ENCODE assay signal across 8 mouse cellular contexts in genomic region chr17:78881878-78882304, GRCm38 (mm10). TPM values are rescaled to one million over a fixed set of nuclear protein-coding genes. Genes with fewer than 3 reads are reported as not detected.
A peak's percentile ranks its signal among the peaks of the same experiment; 100 is the strongest.
DNase-seq lines count a peak whose midpoint lies in the region; ATAC-seq and TF ChIP-seq lines count a peak whose summit lies in the region.

No protein-coding gene starts in this region.

- 0 out of 2 replicates have a peak overlapping the region, but pooled peaks have one; percentile 0 for H3K27ac ChIP-seq in forebrain, embryonic 12.5 days
- H3K27ac ChIP-seq in kidney, postnatal 0 days: peak overlapping the region; percentile 89

- peaks cover 30% of the 10 kb centered on the region for H3K4me1 ChIP-seq in E14TG2a.4 (replicated peaks; ENCODE audit: low read depth, low read length)
- peaks cover 16% of the 10 kb centered on the region for H3K4me1 ChIP-seq in forebrain, embryonic 12.5 days
- peaks cover 7% of the 10 kb centered on the region; the same call in 1 of the 2 replicates for H3K4me1 ChIP-seq in kidney, postnatal 0 days (replicated peaks; ENCODE audit: insufficient read depth, low read length)

- peak; percentile 22 for DNase-seq in adrenal gland, postnatal 10 days
- DNase-seq in adrenal gland, adult 8-10 months: no peak
- peak; percentile 37 for DNase-seq in kidney, postnatal 0 days (ENCODE audit: low spot score)
- DNase-seq in lung, postnatal 36 days: peak; percentile 41
- DNase-seq in thymus, postnatal 0 days (ENCODE audit: low spot score): peak; percentile 28
- DNase-seq in urinary bladder, postnatal 25 days (ENCODE audit: low spot score): no peak

- peak overlapping the region; percentile 88 for H3K4me3 ChIP-seq in E14TG2a.4 (replicated peaks; ENCODE audit: low read length)
- peak overlapping the region; percentile 45 for H3K4me3 ChIP-seq in forebrain, embryonic 12.5 days (replicated peaks)
- peak overlapping the region; percentile 59 for H3K4me3 ChIP-seq in kidney, postnatal 0 days (replicated peaks; ENCODE audit: low read depth, low read length)

- WGBS in forebrain, embryonic 12.5 days: 12% methylated on average over 6 of the region's 7 CpGs
- WGBS in kidney, postnatal 0 days: 13% methylated on average over 6 of the region's 7 CpGs

- TF ChIP-seq CTCF in E14TG2a.4 (conservative IDR thresholded peaks at IDR 0.05; ENCODE audit: low read length): no peak
- TF ChIP-seq CTCF in kidney, postnatal 0 days (IDR thresholded peaks at IDR 0.05; ENCODE audit: low read depth): no peak

- H3K36me3 ChIP-seq in E14TG2a.4 (ENCODE audit: insufficient read depth, low read length): peaks cover 11% of the 10 kb centered on the region
- peaks cover 3% of the 10 kb centered on the region; the same call in 1 of the 2 replicates for H3K36me3 ChIP-seq in forebrain, embryonic 12.5 days (replicated peaks)
- 0 out of 2 replicates have a peak, but pooled peaks cover 3% of the 10 kb centered on the region for H3K36me3 ChIP-seq in kidney, postnatal 0 days (ENCODE audit: insufficient read depth, low read length)

- 0 out of 2 replicates have a peak, but pooled peaks cover 3% of the 10 kb centered on the region for H3K9me3 ChIP-seq in E14TG2a.4 (ENCODE audit: low read length)
- H3K9me3 ChIP-seq in forebrain, embryonic 12.5 days: no peaks in the 10 kb centered on the region
- no peaks in the 10 kb centered on the region for H3K9me3 ChIP-seq in kidney, postnatal 0 days (replicated peaks; ENCODE audit: low read length)

- no peaks in the 10 kb centered on the region for H3K27me3 ChIP-seq in E14TG2a.4 (ENCODE audit: insufficient read depth, low read length)
- H3K27me3 ChIP-seq in forebrain, embryonic 12.5 days: no peaks in the 10 kb centered on the region
- H3K27me3 ChIP-seq in kidney, postnatal 0 days (ENCODE audit: insufficient read depth, low read length): no peaks in the 10 kb centered on the region

- H3K9ac ChIP-seq in forebrain, embryonic 12.5 days: peak overlapping the region; percentile 47
- H3K9ac ChIP-seq in kidney, postnatal 0 days (ENCODE audit: low read depth, low read length): peak overlapping the region; percentile 66

- peak; percentile 73 for ATAC-seq in forebrain, embryonic 12.5 days (ENCODE audit: low FRiP score)
- peak; percentile 45 for ATAC-seq in kidney, postnatal 0 days (replicated peaks; ENCODE audit: low FRiP score, low read depth)

- peak overlapping the region; percentile 64 for H3K4me2 ChIP-seq in forebrain, embryonic 12.5 days
- H3K4me2 ChIP-seq in kidney, postnatal 0 days (ENCODE audit: low read length): peak overlapping the region; percentile 62

RNA-seq across cellular contexts. Expression of gene Eif2ak2, which starts 0.5 kb away (rescaled TPM):
- total RNA-seq in adrenal gland, postnatal 10 days (2021): 10 to 100 TPM; 16.5 to 27.6 TPM
- total RNA-seq in adrenal gland, adult 8-10 months (2022): 10 to 100 TPM; 30.4 to 39.7 (median 35.0) TPM
- polyA plus RNA-seq in forebrain, embryonic 12.5 days (2016; fragmentation: Nextera tagmentation; extraction: Ambion mirVana): 6.5 and 7.4 TPM in 2 replicates
- 12.9 and 15.3 TPM in 2 replicates for polyA plus RNA-seq in kidney, postnatal 0 days (2015; fragmentation: Nextera tagmentation; extraction: Ambion mirVana)
- 10.4 and 15.4 TPM in 2 replicates for polyA plus RNA-seq in thymus, postnatal 0 days (2015; fragmentation: Nextera tagmentation; extraction: Ambion mirVana)

RNA-seq across cellular contexts. Expression of gene Sult6b1, which starts 24.9 kb away (rescaled TPM):
- total RNA-seq in adrenal gland, postnatal 10 days (2021): under 1 TPM in 1 of 2 experiments, not detected in 1; 0.27 TPM
- total RNA-seq in adrenal gland, adult 8-10 months (2022): under 1 TPM in 1 of 4 experiments, not detected in 3; 0.40 TPM
- polyA plus RNA-seq in forebrain, embryonic 12.5 days (2016; fragmentation: Nextera tagmentation; extraction: Ambion mirVana): 0.18 TPM in 1 of 2 replicates, not detected in the other
- 0.17 and 0.25 TPM in 2 replicates for polyA plus RNA-seq in kidney, postnatal 0 days (2015; fragmentation: Nextera tagmentation; extraction: Ambion mirVana)
- polyA plus RNA-seq in thymus, postnatal 0 days (2015; fragmentation: Nextera tagmentation; extraction: Ambion mirVana): 0.08 and 0.17 TPM in 2 replicates

RNA-seq across cellular contexts. Expression of gene Cebpzos, which starts 34.4 kb away (rescaled TPM):
- 10 to 100 TPM; 47.3 to 51.3 TPM for total RNA-seq in adrenal gland, postnatal 10 days (2021)
- 10 to 100 TPM; 35.3 to 40.9 (median 38.1) TPM for total RNA-seq in adrenal gland, adult 8-10 months (2022)
- polyA plus RNA-seq in forebrain, embryonic 12.5 days (2016; fragmentation: Nextera tagmentation; extraction: Ambion mirVana): 109 and 112 TPM in 2 replicates
- 145 and 146 TPM in 2 replicates for polyA plus RNA-seq in kidney, postnatal 0 days (2015; fragmentation: Nextera tagmentation; extraction: Ambion mirVana)
- 76.0 and 79.3 TPM in 2 replicates for polyA plus RNA-seq in thymus, postnatal 0 days (2015; fragmentation: Nextera tagmentation; extraction: Ambion mirVana)

RNA-seq across cellular contexts. Expression of gene Gpatch11, which starts 46.5 kb away (rescaled TPM):
- 10 to 100 TPM; 21.6 to 24.9 TPM for total RNA-seq in adrenal gland, postnatal 10 days (2021)
- total RNA-seq in adrenal gland, adult 8-10 months (2022): 10 to 100 TPM; 24.6 to 34.9 (median 29.6) TPM
- polyA plus RNA-seq in forebrain, embryonic 12.5 days (2016; fragmentation: Nextera tagmentation; extraction: Ambion mirVana): 51.3 and 53.4 TPM in 2 replicates
- 47.7 and 52.5 TPM in 2 replicates for polyA plus RNA-seq in kidney, postnatal 0 days (2015; fragmentation: Nextera tagmentation; extraction: Ambion mirVana)
- 60.0 and 70.2 TPM in 2 replicates for polyA plus RNA-seq in thymus, postnatal 0 days (2015; fragmentation: Nextera tagmentation; extraction: Ambion mirVana)

RNA-seq across cellular contexts. Expression of gene Heatr5b, which starts 46.7 kb away (rescaled TPM):
- 10 to 100 TPM; 24.0 to 29.2 TPM for total RNA-seq in adrenal gland, postnatal 10 days (2021)
- total RNA-seq in adrenal gland, adult 8-10 months (2022): 10 to 100 TPM; 34.7 to 46.4 (median 40.2) TPM
- 20.6 TPM in 2 replicates for polyA plus RNA-seq in forebrain, embryonic 12.5 days (2016; fragmentation: Nextera tagmentation; extraction: Ambion mirVana)
- polyA plus RNA-seq in kidney, postnatal 0 days (2015; fragmentation: Nextera tagmentation; extraction: Ambion mirVana): 7.2 and 7.5 TPM in 2 replicates
- 11.4 and 12.3 TPM in 2 replicates for polyA plus RNA-seq in thymus, postnatal 0 days (2015; fragmentation: Nextera tagmentation; extraction: Ambion mirVana)

Comparison
In these comparisons a context has a peak if more than half of its experiments do, and no peak if none do; other contexts are left out.
1. DNase-seq: peak in adrenal gland, postnatal 10 days (single experiment), kidney, postnatal 0 days (single experiment), lung, postnatal 36 days (single experiment) and thymus, postnatal 0 days (single experiment); none in adrenal gland, adult 8-10 months (single experiment) and urinary bladder, postnatal 25 days (single experiment).
2. Peak in every context shown above with its lines, with median percentiles within 50 percentile points of each other: H3K4me3 ChIP-seq.